Mouse (Mus musculus) kidney, adult 8-10 months (tissue): ENCODE measurements at regions not wholly inside any gene's neighbourhood (a gene's known extent, or its start where the extent isn't known, plus 50 kb on each side); places are given as distances from the start of the nearest gene placed in this dataset.

Experiments used
- DNase-seq, 2 experiments: peaks; one replicate each; pipeline ENCODE4 v3.0.0; 2022

DNA sequence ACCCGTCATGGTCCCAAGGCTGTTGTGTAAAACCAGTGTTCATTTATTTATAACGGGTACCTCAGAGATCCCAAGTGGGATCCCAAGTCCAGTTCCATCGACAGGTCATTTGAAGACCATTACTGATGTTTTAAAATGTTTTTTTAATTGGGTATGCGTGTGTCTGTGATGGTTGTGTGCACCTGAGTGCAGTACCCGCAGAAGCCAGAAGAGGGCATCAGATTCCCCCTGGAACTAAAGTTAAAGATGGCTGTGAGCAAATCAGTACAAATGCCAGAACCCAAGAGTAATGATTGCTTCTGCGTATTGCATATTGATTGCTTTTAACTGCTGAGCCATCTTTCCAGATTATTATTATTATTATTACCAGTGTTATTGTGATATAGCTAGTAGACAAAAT lies 169.7 kb upstream of the Srrm4 start:
- DNase-seq = no peak

DNA sequence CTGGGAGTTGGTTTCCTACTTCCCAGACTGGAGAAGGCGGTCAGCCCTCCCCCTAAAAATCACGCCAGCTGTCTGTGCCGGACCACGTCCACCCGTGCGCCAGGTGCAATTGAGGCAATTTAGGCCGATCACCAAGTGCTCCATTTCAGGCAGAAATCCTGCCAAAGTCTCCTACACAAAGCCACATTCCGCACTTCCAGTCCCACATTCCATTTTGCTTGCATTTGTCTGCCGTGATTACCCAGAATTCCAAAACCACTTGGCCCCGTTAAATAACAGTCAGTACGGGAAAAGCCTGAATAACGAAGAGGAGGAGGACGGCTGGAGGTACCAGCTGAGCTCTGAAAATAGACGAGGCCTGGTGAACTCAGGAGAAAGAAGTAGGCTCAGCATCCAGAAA lies 167.1 kb upstream of the Srrm4 start:
- DNase-seq = no peak

GRCm38 (mm10) chr5:116752941-116753340 lies 161.3 kb upstream of the Srrm4 start:
- DNase-seq = no peak

- DNase-seq = no peak
Measured at GRCm38 (mm10) chr5:116752096-116752495, 160.5 kb upstream of the Srrm4 start.

DNA sequence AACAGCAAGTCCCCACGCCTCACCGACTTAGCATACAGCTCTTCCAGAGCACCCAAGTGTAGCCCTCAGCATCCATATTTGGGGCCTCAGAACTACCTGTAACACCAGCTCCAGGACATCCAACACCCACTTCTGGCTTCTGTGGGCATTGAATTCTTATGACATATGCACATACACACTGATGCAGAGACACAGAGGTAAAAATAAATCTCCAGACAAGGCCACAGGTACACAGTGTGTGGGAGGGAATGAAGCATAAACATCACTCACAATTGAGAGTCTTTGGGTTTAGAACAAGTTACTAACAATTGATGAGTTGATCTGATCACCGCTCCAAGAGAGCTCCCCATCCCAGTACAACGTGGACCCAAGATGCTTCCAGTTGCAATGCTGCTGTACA lies 154.2 kb upstream of the Srrm4 start:
- DNase-seq = no peak

DNA sequence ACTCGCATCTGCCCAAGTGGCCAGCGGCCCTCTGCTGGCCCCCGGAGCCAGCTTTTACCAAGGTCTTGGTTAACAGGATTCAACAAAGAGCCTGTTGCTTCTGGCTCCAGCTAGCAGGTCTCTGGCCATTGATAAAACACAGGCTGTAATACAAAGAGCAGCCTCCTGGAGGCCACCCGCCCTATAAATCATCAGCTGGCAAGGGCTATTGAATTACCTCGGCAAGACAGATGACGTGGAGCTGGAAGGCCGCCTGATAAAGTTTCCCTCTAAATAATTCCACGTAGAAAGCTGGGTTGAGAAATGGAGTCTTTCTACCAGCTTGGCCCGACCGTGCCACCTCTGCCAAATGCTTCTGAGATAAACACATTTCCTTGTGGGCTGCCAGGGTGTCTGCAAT lies 152.8 kb upstream of the Srrm4 start:
- DNase-seq = peak in 1 of 2 experiments; percentile 3

DNA sequence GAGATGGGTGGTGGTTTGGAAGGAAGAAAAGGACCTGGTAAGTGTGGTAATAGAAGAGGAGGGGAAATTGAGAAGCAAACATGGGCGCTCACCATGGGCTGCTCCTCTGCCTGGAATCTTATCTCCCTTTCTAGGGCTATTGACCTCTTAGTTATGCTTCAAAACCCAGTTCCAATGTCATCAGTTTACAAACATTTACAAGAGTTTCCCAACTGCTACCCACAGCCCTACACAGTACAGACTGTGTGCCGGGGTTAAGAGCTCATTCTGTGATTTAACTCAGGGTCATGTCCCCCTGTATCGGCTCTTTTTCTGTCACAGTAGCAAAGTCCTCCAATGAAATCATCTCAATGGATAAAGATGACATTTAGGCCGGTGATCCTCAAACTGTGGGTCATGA lies 144.0 kb upstream of the Srrm4 start:
- DNase-seq = no peak

DNA sequence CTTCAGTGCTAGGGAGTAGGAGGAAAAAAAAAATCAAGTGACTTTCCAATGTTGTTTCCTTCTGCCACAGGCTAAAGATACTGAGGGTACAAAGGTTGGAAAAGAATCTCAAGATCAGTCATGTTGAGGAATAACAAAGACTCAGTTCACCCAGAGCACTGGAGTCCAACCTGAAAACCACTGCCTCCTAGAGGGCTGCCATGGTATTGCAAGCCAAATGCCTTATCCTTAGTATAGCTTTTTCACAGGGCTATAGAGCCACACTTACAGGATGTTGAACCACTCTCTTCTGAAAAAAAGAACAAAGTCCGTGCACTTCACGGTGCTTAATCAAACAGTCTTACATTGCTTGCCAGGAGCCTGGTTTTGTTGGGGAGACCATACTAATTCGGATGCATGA lies 139.9 kb upstream of the Srrm4 start:
- DNase-seq = no peak

- no peak for DNase-seq
Measured at GRCm38 (mm10) chr5:116719200-116719599, 127.6 kb upstream of the Srrm4 start.

DNA sequence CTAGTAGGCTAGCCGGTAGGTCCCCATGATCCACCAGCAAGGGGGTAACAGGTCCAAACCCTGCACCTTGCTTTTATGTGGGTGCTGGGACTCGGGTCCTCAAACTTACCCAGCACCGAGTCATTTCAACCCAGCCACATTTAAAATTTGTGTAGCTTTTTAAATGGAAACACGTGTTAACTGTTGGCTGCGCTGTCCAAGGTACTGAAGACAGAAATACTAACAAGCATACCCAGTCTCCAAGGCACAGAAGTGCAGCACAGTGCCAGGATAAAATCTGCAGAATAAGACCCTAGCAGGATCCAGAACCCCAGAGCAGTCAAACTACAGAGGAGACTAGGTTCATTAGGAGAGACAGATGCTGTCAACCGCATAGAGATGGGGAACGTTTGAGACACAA lies 122.6 kb upstream of the Srrm4 start:
- DNase-seq = peak in 1 of 2 experiments; percentile 6

- no peak for DNase-seq
Measured at GRCm38 (mm10) chr5:116712056-116712455, 120.4 kb upstream of the Srrm4 start.

GRCm38 (mm10) chr5:116708505-116708904 lies 116.9 kb upstream of the Srrm4 start:
- DNase-seq = no peak

DNA sequence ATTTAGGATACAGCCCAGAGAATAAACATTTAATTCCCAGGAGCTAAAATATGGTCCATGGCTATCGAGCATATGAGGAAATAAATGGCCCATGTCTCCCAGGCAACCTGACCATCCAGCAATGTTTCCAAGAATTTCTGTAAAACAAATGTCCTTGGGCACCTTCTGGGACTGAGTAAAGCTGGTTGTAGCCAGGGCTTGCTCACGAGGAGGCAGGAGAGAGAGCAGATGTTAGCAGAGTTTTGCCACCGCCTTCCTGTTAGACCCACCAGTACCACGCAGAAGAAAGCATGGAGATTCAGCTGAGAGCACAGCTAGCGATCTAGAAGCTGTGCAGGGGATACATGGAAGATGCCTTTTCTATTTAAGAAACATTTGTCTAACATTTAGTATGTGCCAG lies 70.8 kb upstream of the Srrm4 start:
- no peak for DNase-seq

DNA sequence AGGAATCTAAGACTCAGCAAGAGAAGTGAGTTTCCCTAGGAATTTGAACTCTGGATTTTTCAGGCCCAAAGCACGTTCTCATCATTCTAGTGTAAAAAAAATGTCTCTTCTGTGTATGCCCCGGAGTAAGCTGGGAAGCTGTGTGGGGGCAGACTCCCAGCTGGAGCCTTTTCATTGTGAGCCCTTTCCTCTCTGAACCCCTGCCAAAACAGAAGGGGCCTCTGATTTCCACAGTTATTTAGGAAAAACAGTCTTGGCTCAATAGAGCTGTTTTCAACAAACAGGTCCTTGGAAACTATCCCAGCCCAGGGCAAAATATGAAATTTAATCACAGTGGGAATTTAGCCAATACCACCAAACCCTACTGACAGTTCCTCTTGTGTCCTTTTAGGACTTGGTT lies 70.2 kb upstream of the Srrm4 start:
- DNase-seq = no peak

DNA sequence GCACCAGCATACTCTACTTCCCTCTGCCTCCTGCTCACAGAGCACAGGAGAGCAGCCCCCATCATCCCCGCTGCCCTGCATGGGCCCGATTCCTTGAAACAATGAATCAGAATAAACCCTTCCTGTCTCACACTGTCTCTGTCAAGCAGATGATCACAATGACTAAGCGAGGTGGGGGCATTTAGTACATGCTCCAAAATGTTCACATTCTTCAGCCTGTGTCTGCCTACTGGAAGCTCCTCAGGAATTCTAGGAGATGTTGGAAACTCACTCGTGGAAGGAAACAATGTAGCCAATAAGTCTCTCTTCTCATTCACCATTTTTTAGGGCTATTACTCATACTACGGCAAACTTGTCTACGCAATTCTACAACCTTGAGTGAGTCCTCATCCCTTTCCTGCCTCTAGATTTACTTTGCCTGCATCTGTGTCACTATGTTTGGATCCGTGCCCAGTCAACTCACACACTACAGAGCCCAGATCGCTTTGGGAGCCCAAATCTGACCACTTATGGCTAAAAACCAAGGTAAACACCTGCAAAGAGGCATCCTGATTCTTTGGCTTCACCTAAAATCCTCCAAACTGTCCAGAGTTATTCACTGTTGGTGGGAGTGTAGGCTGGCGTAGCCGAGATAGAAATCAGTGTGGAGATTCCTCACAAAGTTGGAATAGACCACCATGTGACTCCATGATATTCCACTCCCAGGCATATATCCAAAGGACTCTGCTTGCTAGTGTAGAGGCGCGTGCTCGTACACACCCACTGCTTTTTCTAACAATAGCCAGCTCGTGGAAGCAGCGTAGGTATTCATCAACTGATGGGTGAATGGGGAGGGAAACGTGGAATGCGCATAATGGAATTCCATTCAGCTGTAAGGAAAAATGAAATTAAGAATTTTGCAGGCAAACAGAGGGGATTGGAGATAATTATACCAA lies 63.1 kb upstream of the Srrm4 start:
- DNase-seq = no peak
